ENCODE assay signal across 1 mouse cellular context in the genomic region with DNA sequence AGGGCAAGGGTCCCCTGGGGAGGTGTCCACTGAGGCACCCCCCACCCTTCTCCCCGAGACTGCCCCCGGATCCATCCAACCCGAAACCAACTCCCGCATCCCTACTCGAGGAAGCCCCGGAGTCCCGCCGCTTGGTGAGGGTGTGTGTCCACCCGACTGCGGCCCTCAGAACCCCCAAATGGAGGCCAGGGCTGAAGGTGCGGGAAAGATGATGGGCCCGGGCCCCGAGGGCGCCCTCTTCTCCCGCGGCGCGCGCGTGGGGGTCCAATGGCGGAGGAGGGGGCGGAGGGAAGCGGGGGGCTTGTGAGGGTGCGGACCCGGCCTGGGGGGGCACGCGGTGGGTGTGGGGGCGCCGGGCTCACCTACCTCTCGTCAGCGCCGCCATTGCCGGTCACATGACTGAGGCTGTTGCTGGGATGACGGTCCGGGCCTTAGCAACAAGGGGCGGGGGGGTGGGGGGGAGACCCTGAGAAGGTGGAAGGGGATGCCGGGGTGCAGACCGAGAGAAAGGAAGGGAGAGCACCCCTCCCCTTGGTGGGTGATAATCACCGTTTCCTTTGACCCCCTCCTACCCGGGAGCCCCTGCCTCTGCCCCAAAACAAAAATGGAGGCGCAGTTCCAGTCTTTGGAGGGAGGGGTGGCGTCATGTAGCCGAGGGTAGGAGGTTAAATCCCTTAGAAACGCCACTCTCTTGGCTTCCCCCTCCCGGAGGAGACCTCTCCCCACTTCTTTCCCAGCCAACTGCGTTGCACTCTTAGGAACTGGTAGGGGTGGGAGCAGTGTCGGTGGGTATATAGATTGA.
TF ChIP-seq lines count a peak whose summit lies in the region.

Dtx3 (minus strand) TSS at position 401 of the 802 bp plus-strand sequence.

TF ChIP-seq in CH12.LX, 34 proteins besides CTCF, POLR2A, EP300 and RAD21:
- TF ChIP-seq IRF4 (IDR thresholded peaks at IDR 0.05; ENCODE audit: low read depth, low read length) (no peak), MAZ (IDR thresholded peaks at IDR 0.05; ENCODE audit: low read depth, low read length) (peak; percentile 51; the same call in 1 of the 2 replicates), USF1 (IDR thresholded peaks at IDR 0.05; ENCODE audit: low read depth, low read length) (peak; percentile 71)
